Mouse (Mus musculus) B cell, adult 2 months (primary cell): ENCODE data around the gene Slco2b1.

ENCODE experiments used
- DNase-seq, 2 experiments: peaks; one replicate each; pipeline ENCODE4 v3.0.0; 2022

Slco2b1 gene

DNA sequence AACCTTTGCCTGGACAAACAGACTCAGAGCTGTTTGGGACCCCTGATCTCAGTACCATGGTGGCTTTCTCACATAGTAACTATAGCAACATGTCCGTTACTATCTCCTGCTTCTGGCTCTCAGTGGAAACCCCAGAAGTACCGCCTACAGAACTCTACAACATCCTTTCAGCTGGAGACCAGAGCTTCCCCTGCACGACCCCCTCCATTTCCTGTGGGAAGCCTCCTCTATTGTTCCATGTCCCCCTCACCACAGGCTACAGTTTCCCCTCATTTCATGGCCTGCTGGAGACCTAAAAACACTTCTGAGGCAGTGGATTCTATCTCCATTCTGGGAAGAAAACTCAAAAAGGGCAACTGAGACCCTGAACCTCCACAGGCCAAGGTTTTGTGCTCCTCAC, 18.7 kb downstream of the Slco2b1 start:
- no peak for DNase-seq

DNA sequence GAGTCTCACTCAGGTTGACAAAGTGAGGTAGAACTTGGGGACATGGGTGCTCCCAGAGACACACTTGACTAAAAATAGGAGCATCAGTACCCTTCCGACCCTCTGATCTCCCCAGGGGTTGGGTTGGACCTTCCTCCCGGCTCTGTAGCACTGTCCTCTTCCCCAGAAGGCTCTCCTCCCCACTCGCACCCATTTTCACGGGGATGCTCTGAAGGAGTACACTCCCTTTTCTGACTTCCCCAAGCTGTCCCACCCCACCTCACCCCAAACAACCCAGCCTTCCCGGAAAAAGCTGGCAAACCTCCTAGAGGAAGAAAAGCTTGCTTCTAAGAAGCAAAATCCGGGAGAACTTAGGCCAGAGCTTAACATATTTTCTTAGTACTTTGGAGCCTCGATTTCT, 20.3 kb downstream of the Slco2b1 start:
- DNase-seq = no peak

DNA sequence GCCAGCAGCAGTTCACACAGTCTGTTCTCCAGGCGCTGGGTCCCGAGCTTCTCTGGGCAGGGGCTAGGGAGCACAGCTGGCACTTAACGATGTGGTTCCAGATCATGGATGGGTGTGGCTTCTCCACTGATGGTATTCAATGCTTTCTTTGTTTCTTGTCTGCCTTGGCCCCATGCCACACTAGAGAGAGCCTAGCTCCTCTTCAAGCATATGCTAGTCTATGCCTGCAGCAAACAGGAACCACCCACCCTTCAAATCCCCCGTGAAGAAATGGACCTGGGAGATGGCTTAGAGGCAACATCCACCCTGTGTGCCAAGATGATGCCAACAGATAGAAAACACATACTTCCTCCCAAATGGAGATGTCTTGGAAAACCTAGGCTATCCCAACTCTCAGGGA, 27.1 kb downstream of the Slco2b1 start:
- no peak for DNase-seq

DNA sequence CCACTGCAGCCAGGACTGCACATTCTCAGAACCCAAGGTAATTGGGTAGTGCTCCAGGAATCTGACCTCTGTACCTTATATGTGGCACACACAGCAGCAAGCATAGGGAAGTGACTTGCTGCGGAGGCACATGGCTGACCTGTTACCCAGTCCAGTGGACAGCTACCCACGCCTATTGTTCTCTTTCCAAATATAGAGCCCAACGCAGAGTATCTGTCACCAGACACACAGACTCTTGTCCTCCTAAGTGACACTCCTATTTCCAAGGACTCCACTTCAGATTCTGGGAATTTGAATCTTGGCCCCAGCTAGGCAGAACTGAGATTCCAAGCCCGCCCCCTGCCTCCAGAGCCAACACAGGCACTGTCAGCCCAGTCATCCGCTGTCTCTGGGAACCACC, 30.4 kb downstream of the Slco2b1 start:
- no peak for DNase-seq

DNA sequence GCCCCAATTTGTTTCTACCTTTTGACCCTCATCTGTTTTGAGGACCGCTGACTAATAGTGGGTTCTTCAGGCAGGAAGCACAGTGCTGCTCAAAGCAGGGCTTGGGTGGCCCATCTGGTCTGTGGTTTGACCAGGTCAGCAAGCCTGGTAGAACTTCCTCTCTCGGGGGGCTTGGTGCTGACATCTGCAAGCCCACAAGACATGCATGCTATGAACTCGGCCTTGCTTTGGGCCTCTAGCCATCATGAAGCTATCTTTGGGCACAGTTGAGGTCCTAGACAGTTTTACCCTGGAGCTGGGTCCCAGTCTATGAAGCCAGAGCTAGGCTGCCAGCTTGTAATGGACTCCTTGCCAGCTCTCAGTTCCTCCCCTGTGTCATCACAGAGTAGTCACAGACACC, 36.2 kb downstream of the Slco2b1 start:
- no peak for DNase-seq

DNA sequence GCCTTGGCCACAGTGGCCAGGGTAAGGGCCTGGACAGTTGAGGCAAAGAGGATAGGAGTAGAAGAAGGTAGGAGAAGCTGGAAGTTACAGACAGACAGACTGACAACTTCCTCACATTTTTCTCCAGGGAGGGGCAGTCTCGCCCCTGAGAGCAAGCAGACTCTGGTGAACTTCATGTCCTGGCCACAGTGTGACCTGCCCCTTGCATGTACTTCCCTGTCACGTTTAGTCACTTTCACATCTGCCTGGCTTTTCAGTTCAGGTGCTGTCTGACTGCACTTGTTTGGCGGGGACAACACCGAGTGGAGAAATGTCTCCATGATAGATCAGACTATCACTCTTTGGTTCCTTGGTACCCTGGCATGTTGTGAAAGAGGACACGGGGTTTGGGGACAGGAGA, 36.9 kb downstream of the Slco2b1 start:
- DNase-seq = peak; percentile 23 to 28

DNA sequence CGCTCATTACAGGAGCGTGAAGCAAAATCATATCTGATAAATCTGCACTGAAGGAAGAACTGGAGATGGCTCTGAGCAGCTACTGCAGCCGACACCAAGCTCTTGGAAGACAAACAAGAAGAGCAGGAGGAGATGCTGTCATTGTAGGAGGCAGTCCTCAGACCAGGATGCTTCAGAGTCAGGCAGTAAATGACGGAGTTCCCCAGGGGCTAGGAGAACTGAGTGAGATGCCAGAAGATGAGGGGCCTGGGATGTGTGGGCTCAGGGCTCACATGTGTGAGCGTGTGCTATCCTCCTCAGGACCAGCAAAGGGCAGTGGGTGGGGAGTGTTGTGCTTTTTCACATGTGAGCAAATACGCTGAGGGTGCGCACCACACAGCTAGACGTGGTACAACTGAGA, 38.0 kb downstream of the Slco2b1 start:
- no peak for DNase-seq

DNA sequence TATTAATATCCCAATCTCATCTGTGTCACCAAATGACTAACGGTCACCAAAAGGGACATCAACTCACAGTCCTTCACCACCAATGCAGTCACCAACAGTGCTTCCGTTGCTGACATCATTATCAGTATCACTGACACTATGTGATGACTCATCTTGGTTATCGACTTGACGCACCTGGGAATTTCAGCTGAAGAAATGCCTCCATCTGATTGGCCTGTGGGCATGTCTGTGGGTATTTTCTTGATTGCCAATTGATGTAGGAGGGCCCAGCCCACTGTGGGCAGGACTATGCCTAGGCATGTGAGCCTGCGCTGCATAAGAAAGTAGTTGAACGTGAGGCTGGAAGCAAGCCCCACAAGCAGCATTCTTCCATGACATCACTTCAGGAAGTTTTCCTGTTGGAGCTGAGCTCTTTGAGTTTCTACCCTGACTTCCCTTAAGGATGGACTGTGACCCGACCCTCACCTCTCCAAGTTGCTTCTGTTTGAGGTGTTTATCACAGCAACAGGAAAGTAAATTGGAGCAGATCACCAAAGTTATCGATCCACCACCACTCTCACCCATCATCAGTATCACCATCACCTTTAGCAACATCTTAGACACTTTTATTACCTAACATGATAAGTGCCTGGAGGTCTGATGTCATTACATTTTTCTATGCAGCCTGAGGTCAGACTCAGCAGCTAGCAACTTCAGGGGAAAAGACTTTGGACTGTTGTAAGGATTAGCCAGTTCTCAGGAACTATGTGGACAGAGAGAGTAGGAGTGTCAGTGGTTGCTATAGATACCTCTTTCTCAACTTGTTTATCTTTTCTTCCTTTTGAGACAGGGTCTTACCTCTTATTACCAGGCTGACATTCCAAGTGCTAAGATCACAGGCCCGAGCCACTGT, 39.4 kb downstream of the Slco2b1 start:
- DNase-seq = no peak

DNA sequence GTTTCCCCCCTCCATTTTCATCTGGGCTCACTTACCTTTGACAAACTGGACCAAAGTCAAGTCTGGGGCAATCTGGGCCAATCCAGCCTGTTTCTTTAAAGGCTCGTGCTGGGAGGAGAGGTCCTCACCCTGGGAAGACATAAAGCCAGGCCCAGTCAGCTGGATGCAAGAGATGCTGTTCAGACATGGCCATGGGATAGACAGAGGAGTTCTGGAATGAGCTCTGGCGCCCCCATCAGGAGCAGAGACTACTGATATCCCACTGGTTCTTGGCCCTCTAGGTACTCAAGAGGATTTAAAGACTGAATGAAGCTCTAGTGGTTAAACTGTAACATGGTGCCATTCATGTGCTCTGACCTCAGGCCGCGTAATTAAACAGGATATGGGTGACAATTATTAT, 40.2 kb downstream of the Slco2b1 start:
- no peak for DNase-seq

DNA sequence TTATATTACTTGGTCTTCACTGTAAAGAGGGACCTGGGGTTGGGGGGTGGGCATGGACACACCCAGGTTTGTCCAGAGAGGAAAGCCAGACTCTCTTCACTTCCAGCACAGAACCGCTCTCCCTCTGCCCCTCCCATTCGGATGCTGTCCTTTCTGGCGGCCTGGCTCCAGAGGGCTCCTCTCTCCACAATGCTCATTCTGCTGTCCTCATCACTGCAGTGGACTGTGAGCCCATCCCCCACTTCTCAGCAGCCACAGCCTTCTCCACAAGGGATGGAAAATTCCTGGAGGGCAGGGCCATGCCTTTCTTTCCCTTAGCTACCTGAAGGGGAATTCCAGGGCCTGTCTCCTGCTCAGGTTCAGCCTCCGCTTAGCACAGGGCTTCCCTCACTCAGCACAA, 42.3 kb downstream of the Slco2b1 start:
- no peak for DNase-seq

DNA sequence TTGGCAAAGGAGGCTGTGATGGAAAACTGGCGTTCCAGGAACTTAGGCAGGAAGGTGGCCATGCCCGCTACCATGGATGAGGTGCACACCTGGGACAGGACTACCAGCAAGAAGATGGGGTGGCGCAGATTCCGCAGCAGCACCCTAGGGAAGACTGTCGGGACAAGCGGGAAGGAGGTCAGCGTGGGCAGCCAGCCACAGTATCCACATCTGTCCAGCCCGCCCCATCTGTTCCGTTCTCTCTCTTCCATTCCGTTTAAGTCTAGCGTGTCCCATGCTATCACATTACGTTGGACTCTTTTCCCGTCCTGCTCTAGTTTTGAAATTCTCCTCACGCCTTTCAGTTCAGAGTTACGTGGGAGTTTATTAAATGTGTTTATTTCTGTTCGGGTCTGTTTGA, 44.0 kb downstream of the Slco2b1 start:
- no peak for DNase-seq

DNA sequence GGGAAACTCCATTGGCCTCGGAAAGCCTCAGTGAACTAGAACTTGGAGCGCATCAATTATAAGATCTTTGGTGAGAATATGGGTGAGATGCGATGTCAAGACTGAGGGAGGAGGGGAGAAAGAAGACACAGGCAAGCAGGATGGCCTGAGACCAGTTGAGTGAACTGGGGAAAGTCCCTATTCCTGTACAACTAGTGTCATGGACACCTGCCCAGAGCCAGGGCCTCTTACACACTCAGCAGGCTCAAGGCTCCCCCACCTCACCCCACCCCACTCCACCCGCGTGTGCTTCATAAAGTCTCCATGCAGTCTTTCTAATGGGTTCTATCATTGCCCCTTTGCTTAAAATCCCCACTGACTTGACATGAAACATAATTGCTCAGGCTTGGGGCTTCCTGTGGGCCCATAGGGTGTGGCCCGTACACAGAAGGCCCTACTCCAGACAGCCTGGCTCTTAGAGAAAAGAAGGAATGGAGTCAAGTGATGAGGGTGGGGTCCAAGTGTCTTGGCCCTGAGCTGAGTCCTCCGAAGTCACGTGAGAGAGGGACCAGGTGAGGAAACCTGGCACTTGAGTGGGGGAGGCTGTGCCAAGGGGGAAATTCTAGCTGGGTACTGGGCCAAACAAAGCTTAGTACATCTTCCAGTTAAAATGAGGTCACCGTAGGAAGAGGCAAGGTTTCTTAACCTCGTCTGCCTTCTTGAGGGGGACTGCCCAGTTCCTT, 45.2 kb downstream of the Slco2b1 start:
- no peak for DNase-seq

DNA sequence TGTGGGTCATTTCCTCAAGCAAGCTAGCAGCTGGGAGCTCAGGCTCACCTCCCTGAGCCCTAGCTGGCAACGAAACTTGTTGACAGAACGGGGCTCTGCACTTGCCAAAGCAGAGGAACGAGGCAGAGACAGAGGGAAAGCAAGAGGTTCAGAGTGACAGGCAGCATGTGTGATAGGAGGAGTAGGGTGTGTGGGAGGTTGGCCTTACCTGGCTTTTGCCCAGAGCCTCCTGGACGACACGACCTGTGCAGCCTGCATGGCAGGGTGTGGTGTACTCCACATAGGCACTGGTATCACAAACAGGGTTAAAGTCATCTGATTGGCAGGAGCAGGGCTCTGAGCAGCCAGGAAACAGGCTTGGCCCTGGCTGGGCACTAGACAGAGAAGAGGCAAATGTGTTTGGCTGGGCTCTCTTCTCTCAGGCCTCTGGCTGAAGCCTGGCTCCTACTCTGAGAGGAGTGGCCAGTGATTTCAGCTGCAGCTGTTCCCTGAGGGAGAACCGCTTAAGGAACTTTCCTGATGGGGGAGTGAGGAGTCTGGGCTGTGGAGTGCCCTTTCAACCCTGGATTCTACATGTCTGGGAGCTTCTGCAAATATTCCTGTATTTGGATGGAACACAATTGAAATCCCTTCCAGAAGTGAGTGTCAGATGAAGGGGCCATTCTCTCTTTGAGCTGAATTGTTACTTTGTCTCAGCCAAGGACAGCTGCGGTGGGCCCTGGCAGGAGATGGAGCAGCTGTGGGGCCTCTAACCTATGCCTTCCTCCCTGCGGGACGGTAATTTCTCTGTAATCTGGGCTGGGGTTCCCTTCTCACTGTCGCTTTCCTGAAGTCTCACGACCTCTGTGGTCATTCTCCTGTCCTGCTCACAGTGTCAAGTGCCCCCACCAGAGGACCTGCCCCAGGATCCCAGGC, 46.3 kb downstream of the Slco2b1 start:
- DNase-seq = no peak

DNA sequence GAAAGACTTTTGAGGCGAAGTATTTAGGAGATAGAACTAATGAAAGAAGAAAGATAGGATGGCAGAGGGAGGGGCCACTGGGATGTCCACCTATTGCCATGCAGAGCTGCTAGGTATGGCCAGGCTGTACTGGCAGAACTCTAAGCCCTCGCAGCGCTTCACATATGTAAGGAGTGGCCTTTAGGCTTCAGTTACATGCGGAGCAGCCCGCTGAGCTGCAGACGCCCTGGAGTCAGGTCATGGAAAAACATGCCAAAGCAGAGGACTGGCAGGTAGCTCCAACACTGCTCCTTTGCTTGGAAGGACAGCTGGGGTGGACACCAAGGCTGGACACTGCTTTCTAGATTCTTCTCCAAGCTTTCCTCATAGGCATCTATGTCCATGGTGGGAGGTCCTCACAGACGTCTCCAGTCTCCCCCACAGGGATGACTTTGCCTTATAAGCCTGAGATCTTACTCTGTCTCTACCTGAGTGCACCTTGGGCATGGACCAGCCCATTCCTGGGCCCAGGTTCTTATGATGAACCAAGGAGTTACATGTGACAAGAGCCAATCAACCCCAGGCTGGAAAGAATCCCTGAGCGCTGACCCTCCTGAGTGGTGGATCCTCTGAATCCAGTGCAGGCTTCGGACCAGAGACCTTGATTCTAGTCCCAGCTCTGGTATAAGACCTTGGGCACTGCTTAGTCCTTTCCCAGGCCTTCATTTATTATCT, 47.5 kb downstream of the Slco2b1 start:
- no peak for DNase-seq

DNA sequence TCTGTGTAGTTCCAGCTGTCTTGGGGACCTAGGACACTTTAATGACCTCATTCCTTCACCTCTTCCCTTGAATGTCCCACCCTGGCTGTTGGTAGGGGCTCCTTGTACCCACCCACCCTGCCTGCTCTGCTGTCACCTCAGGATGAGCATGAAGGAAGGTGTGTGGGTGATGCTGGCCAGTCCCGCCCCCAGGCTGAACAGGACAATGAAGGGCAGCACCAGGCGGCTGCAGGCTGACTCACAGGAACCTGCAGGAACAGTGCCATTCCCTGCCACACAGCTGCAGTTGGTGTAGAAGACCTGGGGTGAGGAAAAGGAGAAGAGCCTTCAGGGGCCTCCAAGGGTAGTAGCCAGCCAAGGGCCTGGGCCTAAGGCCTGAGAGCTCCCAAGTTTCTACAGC, 48.8 kb downstream of the Slco2b1 start:
- DNase-seq = no peak

DNA sequence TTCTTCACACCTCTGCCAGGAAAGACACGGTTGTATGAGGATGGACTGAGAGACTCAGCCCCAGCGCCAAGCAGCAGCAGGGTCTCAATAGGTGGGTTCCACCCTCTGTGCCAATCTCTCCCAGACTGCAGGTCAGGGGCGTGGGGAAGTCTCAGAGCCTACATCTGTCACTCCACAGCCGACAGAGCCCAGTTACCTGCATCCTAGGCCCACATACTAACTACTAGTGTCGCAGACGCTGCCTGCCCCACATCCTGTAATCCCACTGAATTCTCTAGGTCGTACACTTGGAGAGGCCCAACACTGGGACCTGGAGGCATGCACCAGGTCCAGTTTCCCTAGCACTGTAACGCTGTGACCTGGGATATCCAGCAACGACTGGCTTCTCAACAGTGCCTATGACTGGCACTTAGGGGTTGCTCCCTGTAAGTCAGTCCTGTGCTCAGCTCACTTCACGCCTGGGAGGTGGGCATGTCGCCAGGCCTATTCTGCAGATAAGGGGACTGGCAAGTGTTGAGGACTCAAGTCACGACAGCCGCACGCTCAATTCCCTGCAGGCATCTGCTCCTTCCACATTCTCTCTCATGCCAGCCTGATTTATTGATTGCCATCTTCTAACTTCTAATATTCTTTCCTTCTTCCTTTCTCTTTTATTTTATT, 49.4 kb downstream of the Slco2b1 start:
- no peak for DNase-seq

DNA sequence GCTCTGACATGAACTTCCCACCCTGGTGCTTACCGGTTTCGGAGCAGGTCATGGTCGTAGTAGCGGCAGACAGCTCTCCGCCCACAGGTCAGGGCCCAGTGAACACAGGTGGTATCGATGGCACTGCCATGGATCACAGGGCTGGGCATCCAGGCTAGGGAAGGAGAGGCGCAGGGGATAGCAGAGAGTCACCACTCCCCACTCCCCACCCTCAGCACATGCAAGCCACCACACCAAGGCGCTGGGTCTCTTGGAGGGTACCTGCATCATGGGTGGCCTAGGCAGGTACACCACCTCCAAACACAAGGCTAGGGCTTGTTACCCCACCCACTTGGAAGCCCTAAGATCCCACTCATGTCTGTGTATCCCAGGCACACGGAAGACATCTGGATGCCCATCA, 50.1 kb downstream of the Slco2b1 start:
- DNase-seq = no peak

DNA sequence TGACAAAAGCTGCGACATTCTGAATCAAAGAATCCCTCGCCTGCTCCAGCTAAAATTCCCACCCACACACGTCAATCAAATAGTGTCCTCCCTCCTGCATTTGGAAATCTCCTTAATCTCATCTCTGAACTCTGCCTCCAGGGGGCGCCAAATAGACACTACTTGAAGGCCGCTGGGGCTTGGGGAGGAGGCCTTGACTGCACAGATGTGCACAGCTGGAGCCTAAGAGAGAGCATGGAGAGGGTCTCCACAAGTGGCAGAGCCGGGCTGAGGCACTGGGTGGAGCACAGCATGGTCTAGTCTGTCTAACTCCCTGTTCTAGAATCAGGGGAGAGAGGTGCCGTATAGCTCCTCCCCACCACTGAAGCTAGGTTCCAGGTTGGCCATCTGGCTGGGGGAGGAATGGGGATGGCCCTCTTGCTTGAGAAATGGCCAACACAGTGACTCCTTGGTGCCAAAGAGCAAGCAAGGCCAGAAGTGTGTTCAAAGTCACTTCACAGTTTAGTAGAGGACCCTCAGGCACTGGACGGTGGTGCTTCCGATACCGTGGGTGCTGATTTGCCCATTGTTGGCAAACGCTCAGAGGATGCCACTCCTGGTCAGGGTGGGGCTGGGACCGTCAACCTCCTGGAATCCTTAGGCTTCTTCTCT, 51.6 kb downstream of the Slco2b1 start:
- peak; percentile 86 to 87 for DNase-seq

DNA sequence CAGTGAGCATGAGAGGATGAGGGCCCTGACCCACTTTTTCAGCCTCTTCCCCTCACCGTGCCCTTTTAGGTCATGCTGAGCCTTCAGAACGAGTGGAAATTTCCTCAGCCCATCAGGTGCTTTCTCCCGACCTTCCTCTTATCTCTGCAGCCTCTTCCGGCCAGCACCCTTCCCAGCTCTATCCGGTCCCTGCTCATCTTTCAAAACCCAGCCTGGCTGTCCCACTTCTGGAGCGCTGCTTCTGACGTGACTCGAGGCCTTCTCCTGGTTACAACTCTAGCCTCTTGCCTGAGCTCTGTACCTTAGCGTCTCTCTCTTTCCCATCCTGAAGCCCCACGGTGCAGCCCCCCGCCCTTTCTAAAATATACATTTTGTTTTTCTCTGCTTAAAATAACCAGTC, 56.9 kb downstream of the Slco2b1 start:
- DNase-seq = no peak

DNA sequence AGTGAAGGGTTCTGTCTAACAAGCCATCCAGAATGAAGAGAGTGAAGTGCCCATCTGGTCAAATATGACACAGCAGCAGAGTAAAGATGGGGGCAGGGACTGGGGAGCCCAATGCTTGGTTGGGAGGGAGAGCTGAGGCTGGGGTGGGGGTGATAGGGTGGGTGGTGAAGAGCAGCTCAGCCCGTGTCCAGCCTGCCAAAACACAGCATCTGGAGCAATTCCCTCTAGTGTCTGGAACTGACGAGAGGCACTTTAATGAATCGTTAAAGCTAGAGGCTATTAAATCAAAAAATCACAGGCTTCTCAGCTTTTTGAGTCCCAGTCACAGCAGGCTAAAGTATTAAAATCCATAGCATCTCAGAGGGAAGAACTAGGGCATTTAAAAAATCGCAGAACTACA, 61.6 kb downstream of the Slco2b1 start:
- no peak for DNase-seq

DNA sequence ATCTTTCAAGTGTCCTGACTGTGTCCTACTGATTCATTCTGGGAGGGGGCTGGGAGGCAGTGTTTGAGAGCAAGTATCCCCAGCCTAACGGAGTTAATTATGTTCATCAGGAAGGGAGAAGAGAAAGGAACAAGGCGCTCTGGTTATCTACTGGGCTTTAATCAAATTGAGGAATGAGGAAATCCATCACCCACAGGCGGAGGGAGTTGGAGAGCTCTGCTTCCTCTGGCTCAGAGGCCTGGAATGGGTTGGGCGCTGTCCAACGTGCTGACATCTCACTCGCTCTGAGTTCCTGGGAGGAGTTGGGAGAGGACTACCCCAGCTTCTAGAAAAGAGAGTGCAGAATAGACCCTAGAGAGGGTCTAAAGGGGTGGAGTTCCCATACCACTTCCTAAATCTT, 62.5 kb downstream of the Slco2b1 start:
- no peak for DNase-seq

DNA sequence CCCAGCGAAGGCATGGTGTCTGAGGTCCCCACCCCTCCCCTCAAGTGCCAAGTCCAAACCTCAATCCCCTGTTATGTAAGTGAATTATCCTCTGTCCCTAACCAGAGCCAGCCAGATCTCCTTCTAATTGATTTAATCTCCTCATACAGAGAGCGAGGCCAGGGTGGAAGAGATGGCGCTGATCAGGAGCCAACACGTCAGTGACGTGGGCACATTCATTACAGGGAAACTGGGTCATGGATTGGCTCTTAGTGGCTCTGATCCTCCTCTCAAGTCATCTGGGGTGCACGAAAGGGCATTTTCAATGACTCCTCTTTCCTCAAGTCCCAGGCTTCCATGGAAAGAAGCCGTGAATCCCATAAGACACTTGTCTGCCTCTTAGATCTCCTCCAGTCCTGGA, 66.4 kb downstream of the Slco2b1 start:
- no peak for DNase-seq
